Mouse (Mus musculus): ENCODE data around the gene Cxcl10. TPM values are rescaled to one million over a fixed set of nuclear protein-coding genes. Genes with fewer than 3 reads are reported as not detected.

Gene Cxcl10
- polyA plus RNA-seq, 1 experiment = 1.2 TPM

DNA sequence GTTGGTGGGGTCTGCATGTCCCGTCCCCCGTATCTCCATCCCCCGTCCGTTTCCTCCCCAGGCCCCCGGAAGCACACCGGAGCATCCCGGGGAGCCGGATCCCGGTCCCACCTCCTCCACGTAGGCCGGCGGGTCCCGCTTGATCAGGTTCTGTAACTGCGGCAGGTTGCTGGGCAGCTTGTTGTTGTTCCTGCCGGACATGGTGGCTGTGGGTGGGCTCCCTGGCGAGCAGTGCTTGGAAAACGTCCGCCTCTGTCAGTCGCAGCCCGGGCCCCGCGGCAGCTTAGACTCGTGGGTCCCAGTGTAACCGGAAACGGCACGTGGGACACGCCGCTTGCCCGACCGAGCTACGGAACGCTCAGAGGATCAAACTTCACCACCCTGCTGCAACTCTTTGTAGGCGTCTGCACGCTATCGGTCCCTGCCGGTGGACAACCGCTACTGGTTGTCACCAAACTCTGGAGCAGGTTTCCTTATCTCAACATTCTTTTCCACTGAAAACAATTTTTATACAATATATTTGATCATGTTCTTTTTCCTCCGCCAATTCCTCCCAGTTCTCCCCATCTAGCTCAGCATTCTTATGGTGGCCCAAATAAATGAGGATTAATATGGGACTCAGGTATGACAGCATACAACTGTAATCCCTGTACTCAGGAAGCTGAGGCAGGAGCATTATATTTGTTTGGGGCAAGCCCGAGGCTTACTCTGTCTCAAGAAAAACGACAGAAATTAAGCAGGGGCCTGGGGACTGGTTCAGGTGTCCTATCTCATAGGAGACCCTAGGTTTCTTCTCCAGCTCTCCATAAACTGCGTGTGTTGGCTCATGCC lies 38.8 kb downstream of the Cxcl10 start, which contains the start of gene Sdad1:
Gene Sdad1 (minus strand): TSS at position 799 of the 831 bp plus-strand sequence.
- Histone ChIP-seq H3K27ac (ENCODE audit: control insufficient read depth, insufficient read depth, low read depth, low read length, poor library complexity) (no peak within 1 kb of the TSS), H3K4me1 (ENCODE audit: control insufficient read depth, insufficient read depth, low read length) (peaks cover 2% of the 10 kb centered on the region), H3K4me3 (replicated peaks; ENCODE audit: control insufficient read depth, low read depth, low read length) (peak within 1 kb of the TSS; percentile 94)
- TF ChIP-seq CTCF (IDR thresholded peaks at IDR 0.05; ENCODE audit: control insufficient read depth, insufficient read depth, low read length) (peak; percentile 64), POLR2A (IDR thresholded peaks at IDR 0.05; ENCODE audit: borderline replicate concordance, control insufficient read depth, low read depth, low read length) (peak; percentile 69; the same call in 1 of the 2 replicates)
- 3% methylated on average over 41 of the region's 41 CpGs for WGBS

DNA sequence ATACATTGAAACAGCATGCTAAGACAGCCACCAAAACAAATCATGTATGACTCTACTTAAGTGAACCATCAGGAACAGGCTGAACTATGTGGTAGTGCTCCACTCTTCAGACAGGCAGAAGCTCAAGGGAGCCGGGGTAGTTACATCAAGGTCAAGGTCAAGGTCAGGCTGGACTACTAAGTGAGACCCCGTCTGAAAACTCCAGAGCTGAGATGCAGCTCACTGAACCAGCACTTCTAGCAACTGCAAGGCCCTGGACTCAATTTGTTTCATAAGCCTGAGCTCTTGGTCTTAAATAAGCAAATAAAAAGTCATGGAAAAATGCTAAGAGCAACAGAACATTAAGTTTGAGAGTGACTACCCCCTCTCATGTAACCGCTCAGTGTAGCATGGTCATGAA lies 44.4 kb downstream of the Cxcl10 start:
- 84% methylated on average over 3 of the region's 3 CpGs for WGBS
- H3K4me1 ChIP-seq (ENCODE audit: control insufficient read depth, insufficient read depth, low read length) = peaks cover 2% of the 10 kb centered on the region
- TF ChIP-seq POLR2A (IDR thresholded peaks at IDR 0.05; ENCODE audit: borderline replicate concordance, control insufficient read depth, low read depth, low read length) (no peak), CTCF (IDR thresholded peaks at IDR 0.05; ENCODE audit: control insufficient read depth, insufficient read depth, low read length) (no peak)
- H3K4me3 ChIP-seq (replicated peaks; ENCODE audit: control insufficient read depth, low read depth, low read length) = no peak overlapping the region
- H3K27ac ChIP-seq (ENCODE audit: control insufficient read depth, insufficient read depth, low read depth, low read length, poor library complexity) = no peak overlapping the region

DNA sequence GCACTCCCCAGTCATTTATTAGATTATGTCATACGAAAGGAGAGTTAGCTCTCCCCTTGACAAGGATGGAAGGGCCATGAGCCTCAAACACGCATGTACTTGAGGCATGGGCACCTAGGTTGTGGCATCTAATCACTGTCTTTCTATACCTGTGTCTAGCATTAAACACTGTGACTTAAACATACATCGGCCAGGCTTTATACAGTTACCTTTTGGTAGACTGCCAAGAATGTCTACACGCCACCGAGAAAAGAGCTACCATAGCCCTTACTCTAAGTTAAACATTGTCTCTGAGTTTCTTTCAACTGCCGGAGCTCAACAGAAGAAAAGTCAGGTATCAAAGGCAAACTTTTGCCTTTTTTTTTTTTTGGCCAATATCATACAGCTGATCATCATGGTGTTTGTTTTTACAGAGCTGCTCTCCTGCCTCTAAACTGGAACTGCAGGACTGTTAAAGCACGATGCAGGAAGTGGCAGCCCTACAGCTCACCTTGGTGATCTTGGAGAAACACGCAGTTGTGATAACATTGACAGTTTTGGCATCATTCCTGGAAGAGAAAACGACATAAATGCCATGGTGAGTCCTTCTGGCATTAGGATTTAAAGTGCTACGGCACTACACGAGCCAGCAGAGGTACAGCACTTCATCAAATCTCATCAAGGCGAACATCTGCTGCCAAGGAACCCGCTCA lies 46.4 kb downstream of the Cxcl10 start:
- TF ChIP-seq POLR2A (IDR thresholded peaks at IDR 0.05; ENCODE audit: borderline replicate concordance, control insufficient read depth, low read depth, low read length) (no peak), CTCF (IDR thresholded peaks at IDR 0.05; ENCODE audit: control insufficient read depth, insufficient read depth, low read length) (no peak)
- H3K4me1 ChIP-seq (ENCODE audit: control insufficient read depth, insufficient read depth, low read length) = no peaks in the 10 kb centered on the region; the same call in 1 of the 2 replicates
- no peak overlapping the region for H3K27ac ChIP-seq (ENCODE audit: control insufficient read depth, insufficient read depth, low read depth, low read length, poor library complexity)
- H3K4me3 ChIP-seq (replicated peaks; ENCODE audit: control insufficient read depth, low read depth, low read length) = no peak overlapping the region
- WGBS = 84% methylated on average over 13 of the region's 13 CpGs

Other genes with a start within 250 kb of the Cxcl10 start
- 16.3 and 23.1 TPM in 2 replicates for gene Uso1, start 211.0 kb downstream of the Cxcl10 start, polyA plus RNA-seq (2011; ENCODE audit: insufficient read depth, insufficient read length, low replicate concordance, missing spikeins)
- not detected in 2 replicates for gene U90926, start 133.5 kb downstream of the Cxcl10 start, polyA plus RNA-seq (2011; ENCODE audit: insufficient read depth, insufficient read length, low replicate concordance, missing spikeins)
- not detected in 2 replicates for gene Ppef2, start 92.6 kb downstream of the Cxcl10 start, polyA plus RNA-seq (2011; ENCODE audit: insufficient read depth, insufficient read length, low replicate concordance, missing spikeins)
- gene Naaa, start 70.7 kb downstream of the Cxcl10 start, polyA plus RNA-seq (2011; ENCODE audit: insufficient read depth, insufficient read length, low replicate concordance, missing spikeins) = 5.6 and 6.6 TPM in 2 replicates
- gene Sdad1, start 38.4 kb downstream of the Cxcl10 start, polyA plus RNA-seq (2011; ENCODE audit: insufficient read depth, insufficient read length, low replicate concordance, missing spikeins) = 8.9 and 14.1 TPM in 2 replicates
- 1.3 and 1.7 TPM in 2 replicates for gene Cxcl9, start 20.8 kb downstream of the Cxcl10 start, polyA plus RNA-seq (2011; ENCODE audit: insufficient read depth, insufficient read length, low replicate concordance, missing spikeins)
- gene Art3, start 17.1 kb downstream of the Cxcl10 start, polyA plus RNA-seq (2011; ENCODE audit: insufficient read depth, insufficient read length, low replicate concordance, missing spikeins) = 2.4 TPM in 1 of 2 replicates, not detected in the other
- gene Nup54, start 86.3 kb upstream of the Cxcl10 start, polyA plus RNA-seq (2011; ENCODE audit: insufficient read depth, insufficient read length, low replicate concordance, missing spikeins) = 7.8 and 19.4 TPM in 2 replicates
- 6.8 and 16.7 TPM in 2 replicates for gene Scarb2, start 157.9 kb upstream of the Cxcl10 start, polyA plus RNA-seq (2011; ENCODE audit: insufficient read depth, insufficient read length, low replicate concordance, missing spikeins)
- not detected in 2 replicates for gene Fam47e, start 206.2 kb upstream of the Cxcl10 start, polyA plus RNA-seq (2011; ENCODE audit: insufficient read depth, insufficient read length, low replicate concordance, missing spikeins)